Comparison of ENCODE assay signal across 9 mouse cellular contexts in the genomic region with DNA sequence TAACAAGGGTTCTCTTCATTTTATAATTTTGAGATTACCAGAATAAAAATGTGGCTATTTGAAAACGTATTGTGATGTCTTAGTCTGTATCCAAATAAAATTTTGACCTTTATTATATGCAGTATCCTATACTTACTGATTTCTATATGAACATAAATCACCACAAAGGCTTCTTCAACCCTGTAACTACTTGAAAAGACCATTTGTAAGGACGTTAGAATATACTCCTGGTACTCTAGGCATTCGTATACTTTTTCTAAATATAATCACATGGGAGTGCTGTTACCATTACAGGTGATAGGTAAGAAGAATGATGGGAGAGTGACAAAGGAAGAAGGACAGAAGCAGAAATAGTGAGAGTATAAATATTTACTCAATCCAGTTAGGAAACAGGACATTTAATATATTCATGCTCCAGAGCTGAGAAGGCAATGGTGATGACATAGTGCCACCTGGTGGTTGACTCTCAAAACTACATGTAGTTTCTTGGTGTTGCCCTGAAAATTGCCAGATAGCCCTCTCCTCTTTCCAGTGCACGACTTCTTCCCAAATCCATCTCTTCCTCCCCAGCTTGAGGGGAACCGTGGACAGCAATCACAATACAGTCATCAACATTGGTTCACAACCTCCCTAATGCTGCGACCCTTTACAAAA. TPM values are rescaled to one million over a fixed set of nuclear protein-coding genes. Genes with fewer than 3 reads are reported as not detected.
DNase-seq lines count a peak whose midpoint lies in the region; ATAC-seq lines count a peak whose summit lies in the region.
"Had no signal": no experiment of that assay in that cellular context is flagged by ENCODE, and none has a peak within 500 bp of the region (broad histone marks: within the 10 kb centered on the region; RNA-seq: fewer than 3 reads in every experiment).

No protein-coding gene starts in this region.

- peak; percentile 32 for DNase-seq in liver
- peak; percentile 38 for DNase-seq in c-Kit-positive CD71-positive TER-119-negative erythroid progenitor cells, embryonic 14.5 days (ENCODE audit: low read depth)
- DNase-seq in hindbrain, embryonic 14.5 days (ENCODE audit: low spot score), result peak; percentile 86
- DNase-seq in layer of hippocampus, adult 9-10 months (ENCODE audit: low spot score), result peak; percentile 55
- peak; percentile 46 for DNase-seq in lung, postnatal 25 days (ENCODE audit: low spot score)
- DNase-seq in right cerebral cortex, adult 18-20 months, result peak; percentile 43

- H3K27ac ChIP-seq in liver, embryonic 12.5 days, result no peak overlapping the region
- no peak overlapping the region for H3K27ac ChIP-seq in forebrain, embryonic 13.5 days
- no peak overlapping the region for H3K27ac ChIP-seq in hindbrain, embryonic 14.5 days
- H3K27ac ChIP-seq: macrophage had no signal

- H3K4me2 ChIP-seq in liver, embryonic 12.5 days, result no peak overlapping the region
- H3K4me2 ChIP-seq in forebrain, embryonic 13.5 days, result no peak overlapping the region
- no peak overlapping the region for H3K4me2 ChIP-seq in hindbrain, embryonic 14.5 days (replicated peaks)

- no peaks in the 10 kb centered on the region for H3K36me3 ChIP-seq in liver, embryonic 12.5 days
- H3K36me3 ChIP-seq in forebrain, embryonic 13.5 days (ENCODE audit: poor library complexity, severe bottlenecking), result no peaks in the 10 kb centered on the region
- no peaks in the 10 kb centered on the region for H3K36me3 ChIP-seq in hindbrain, embryonic 14.5 days (replicated peaks; ENCODE audit: control insufficient read depth, insufficient read depth)

- no peak for ATAC-seq in liver, embryonic 12.5 days
- ATAC-seq in forebrain, embryonic 13.5 days, result peak; percentile 80
- ATAC-seq in hindbrain, embryonic 14.5 days (ENCODE audit: low FRiP score), result peak; percentile 77

- H3K27me3 ChIP-seq in liver, embryonic 12.5 days (replicated peaks), result no peaks in the 10 kb centered on the region
- H3K27me3 ChIP-seq in forebrain, embryonic 13.5 days, result no peaks in the 10 kb centered on the region
- no peaks in the 10 kb centered on the region for H3K27me3 ChIP-seq in hindbrain, embryonic 14.5 days (ENCODE audit: control insufficient read depth, insufficient read depth, low read length)

- H3K4me3 ChIP-seq in liver, embryonic 12.5 days, result no peak overlapping the region
- H3K4me3 ChIP-seq in forebrain, embryonic 13.5 days, result no peak overlapping the region
- no peak overlapping the region for H3K4me3 ChIP-seq in hindbrain, embryonic 14.5 days (replicated peaks; ENCODE audit: low read length)

- no peaks in the 10 kb centered on the region for H3K9me3 ChIP-seq in liver, embryonic 12.5 days (replicated peaks)
- no peaks in the 10 kb centered on the region for H3K9me3 ChIP-seq in forebrain, embryonic 13.5 days (replicated peaks)
- no peaks in the 10 kb centered on the region for H3K9me3 ChIP-seq in hindbrain, embryonic 14.5 days (ENCODE audit: control insufficient read depth, low read length)

- no peaks in the 10 kb centered on the region for H3K4me1 ChIP-seq in liver, embryonic 12.5 days
- H3K4me1 ChIP-seq in forebrain, embryonic 13.5 days, result peaks cover 12% of the 10 kb centered on the region
- no peaks in the 10 kb centered on the region for H3K4me1 ChIP-seq in hindbrain, embryonic 14.5 days (replicated peaks; ENCODE audit: control insufficient read depth, insufficient read depth, low read length)

- H3K9ac ChIP-seq in liver, embryonic 12.5 days, result no peak overlapping the region
- H3K9ac ChIP-seq in forebrain, embryonic 13.5 days, result no peak overlapping the region
- H3K9ac ChIP-seq in hindbrain, embryonic 14.5 days, result no peak overlapping the region

- 40% methylated on average over 6 of the region's 6 CpGs for WGBS in liver, embryonic 12.5 days (ENCODE audit: insufficient replicate concordance)
- 42% methylated on average over 6 of the region's 6 CpGs for WGBS in forebrain, embryonic 13.5 days
- WGBS in hindbrain, embryonic 14.5 days, result 46% methylated on average over 6 of the region's 6 CpGs

RNA-seq across cellular contexts. Expression of a gene that starts 14.1 kb away (rescaled TPM):
- 28.9 and 31.7 TPM in 2 replicates for polyA plus RNA-seq in liver, embryonic 12.5 days (2016; fragmentation: Nextera tagmentation; extraction: Ambion mirVana)
- 54.8 and 62.9 TPM in 2 replicates for polyA plus RNA-seq in forebrain, embryonic 13.5 days (2015; fragmentation: Nextera tagmentation; extraction: Ambion mirVana)
- 60.7 and 63.1 TPM in 2 replicates for polyA plus RNA-seq in hindbrain, embryonic 14.5 days (2014; fragmentation: Nextera tagmentation; extraction: Ambion mirVana)

Comparison
In these comparisons a context has a peak if more than half of its experiments do, and no peak if none do; other contexts are left out.
1. DNase-seq: peak in every context shown above with its lines; median percentile 86 in hindbrain, embryonic 14.5 days; 55 in layer of hippocampus, adult 9-10 months; 46 in lung, postnatal 25 days; 43 in right cerebral cortex, adult 18-20 months; 38 in c-Kit-positive CD71-positive TER-119-negative erythroid progenitor cells, embryonic 14.5 days; 32 in liver.